Mouse (Mus musculus): ENCODE results near the gene Vwde. TPM values are rescaled to one million over a fixed set of nuclear protein-coding genes. Genes with fewer than 3 reads are reported as not detected.

The Vwde gene
- polyA plus RNA-seq, 1 experiment = not detected

- Histone ChIP-seq H3K4me3 (replicated peaks; ENCODE audit: extremely low read depth, low read depth, low read length) (no peak overlapping the region), H3K4me1 (ENCODE audit: control insufficient read depth, insufficient read depth, low read length) (no peaks in the 10 kb centered on the region)
- TF ChIP-seq CTCF (IDR thresholded peaks at IDR 0.05; ENCODE audit: insufficient read depth, low read length) (no peak), POLR2A (IDR thresholded peaks at IDR 0.05; ENCODE audit: borderline replicate concordance, extremely low read depth, low read depth, low read length) (no peak)
- WGBS = 89% methylated on average over 2 of the region's 2 CpGs
- DNase-seq = no peak
These were observed 65.3 kb downstream of the Vwde start for GRCm38 (mm10) chr6:13159437-13159836.

DNA sequence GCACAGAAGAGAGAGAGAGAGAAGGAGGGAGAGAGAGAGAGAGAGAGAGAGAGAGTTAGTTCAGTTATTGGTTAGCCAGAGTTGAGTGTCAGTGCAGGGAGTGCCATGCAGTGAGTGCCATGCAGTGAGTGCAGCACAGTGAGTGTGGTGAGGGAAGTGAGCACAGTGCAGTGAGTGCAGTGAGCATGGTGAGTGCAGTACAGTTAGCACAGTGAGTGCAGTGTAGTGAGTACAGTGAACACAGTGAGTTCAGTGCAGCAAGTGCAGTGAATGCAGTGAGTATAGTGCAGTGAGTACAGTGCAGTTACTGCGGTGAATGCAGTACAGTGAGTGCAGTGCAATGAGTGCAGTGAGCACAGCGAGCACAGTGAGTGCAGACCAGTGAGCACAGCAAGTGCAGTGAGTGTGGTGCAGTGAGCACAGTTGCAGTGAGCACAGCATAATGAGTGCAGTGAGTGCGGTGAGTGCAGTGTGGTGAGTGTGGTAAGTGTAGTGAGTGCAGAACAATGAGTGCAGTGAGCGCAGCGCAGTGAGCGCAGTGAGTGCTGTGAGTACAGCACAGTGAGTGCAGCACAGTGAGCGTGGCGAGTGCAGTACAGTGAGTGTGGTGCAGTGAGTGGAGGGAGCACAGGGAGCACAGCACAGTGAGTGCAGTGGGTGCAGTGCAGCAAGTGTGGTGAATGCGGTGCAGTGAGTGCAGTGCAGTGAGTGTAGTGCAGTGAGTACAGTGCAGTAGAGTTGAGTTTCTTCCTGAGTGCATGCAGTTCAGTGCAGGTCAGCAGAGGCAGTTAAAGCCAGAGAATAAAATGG is 70.7 kb downstream of the Vwde start:
- 92% methylated on average over 9 of the region's 9 CpGs for WGBS
- Histone ChIP-seq H3K4me1 (ENCODE audit: control insufficient read depth, insufficient read depth, low read length) (no peaks in the 10 kb centered on the region), H3K4me3 (replicated peaks; ENCODE audit: extremely low read depth, low read depth, low read length) (no peak overlapping the region)
- no peak for DNase-seq
- TF ChIP-seq CTCF (IDR thresholded peaks at IDR 0.05; ENCODE audit: insufficient read depth, low read length) = no peak

- DNase-seq = no peak
These were observed 72.6 kb downstream of the Vwde start for GRCm38 (mm10) chr6:13152062-13152640.

GRCm38 (mm10) chr6:13137255-13137654 is 87.5 kb downstream of the Vwde start:
- no peaks in the 10 kb centered on the region for H3K4me1 ChIP-seq (ENCODE audit: control insufficient read depth, insufficient read depth, low read length)
- 86% methylated on average over 1 of the region's 1 CpGs for WGBS
- no peak for DNase-seq
- TF ChIP-seq POLR2A (IDR thresholded peaks at IDR 0.05; ENCODE audit: borderline replicate concordance, extremely low read depth, low read depth, low read length) (no peak), CTCF (IDR thresholded peaks at IDR 0.05; ENCODE audit: insufficient read depth, low read length) (no peak)
- no peak overlapping the region for H3K4me3 ChIP-seq (replicated peaks; ENCODE audit: extremely low read depth, low read depth, low read length)

More at GRCm38 (mm10) chr6:13152062-13152640, 72.6 kb downstream of the Vwde start:
- Histone ChIP-seq H3K4me3 (replicated peaks; ENCODE audit: extremely low read depth, low read depth, low read length) (no peak overlapping the region), H3K4me1 (ENCODE audit: control insufficient read depth, insufficient read depth, low read length) (no peaks in the 10 kb centered on the region)
- TF ChIP-seq POLR2A (IDR thresholded peaks at IDR 0.05; ENCODE audit: borderline replicate concordance, extremely low read depth, low read depth, low read length) = no peak
- TF ChIP-seq CTCF (IDR thresholded peaks at IDR 0.05; ENCODE audit: insufficient read depth, low read length) = peak; percentile 17; the same call in 1 of the 2 replicates
- 92% methylated on average over 1 of the region's 1 CpGs for whole genome bisulfite sequencing

- WGBS = 47% methylated on average over 1 of the region's 1 CpGs
- no peak for TF ChIP-seq POLR2A (IDR thresholded peaks at IDR 0.05; ENCODE audit: borderline replicate concordance, extremely low read depth, low read depth, low read length)
- no peak for TF ChIP-seq CTCF (IDR thresholded peaks at IDR 0.05; ENCODE audit: insufficient read depth, low read length)
- Histone ChIP-seq H3K4me1 (ENCODE audit: control insufficient read depth, insufficient read depth, low read length) (no peaks in the 10 kb centered on the region), H3K4me3 (replicated peaks; ENCODE audit: extremely low read depth, low read depth, low read length) (no peak overlapping the region)
- DNase-seq = no peak
These were observed 116.1 kb downstream of the Vwde start for GRCm38 (mm10) chr6:13108662-13109061.

Other genes starting within 250 kb of the Vwde start
- 22.3 and 24.0 TPM in 2 replicates for gene Tmem106b, start 155.2 kb downstream of the Vwde start, polyA plus RNA-seq (2012; rRNA removed)